Mouse (Mus musculus) stomach, postnatal 0 days (tissue): Measurements from ENCODE around the gene Med7. TPM values are rescaled to one million over a fixed set of nuclear protein-coding genes. Genes with fewer than 3 reads are reported as not detected.

Experiments
- ATAC-seq: fragments of 200-750 bp; cut with Nextera tagmentation; 2 replicates; pipeline ENCODE4 v1.8.0; 2017; ENCODE audit not compliant: low FRiP score, low TSS enrichment
- DNase-seq: peaks from one replicate; pipeline ENCODE4 v3.0.0-alpha.2; 2016; ENCODE audit warnings: low spot score
- H3K27ac ChIP-seq: fragments of 300-500 bp; sonication (generic); replicated peaks from 2 replicates; pipeline ENCODE4 v1.5.1; 2014; ENCODE audit warnings: mild to moderate bottlenecking, control low read depth
- H3K27me3 ChIP-seq: fragments of 300-500 bp; sonication (generic); 2 replicates; pipeline ENCODE4 v1.6.1; 2014; ENCODE audit warnings: low read length; ENCODE audit not compliant: control insufficient read depth, insufficient read depth
- H3K36me3 ChIP-seq: fragments of 300-500 bp; sonication (generic); 2 replicates; pipeline ENCODE4 v1.6.1; 2014; ENCODE audit warnings: low read length, mixed read lengths; ENCODE audit not compliant: control insufficient read depth, insufficient read depth
- H3K4me1 ChIP-seq: fragments of 300-500 bp; sonication (generic); replicated peaks from 2 replicates; pipeline ENCODE4 v1.6.1; 2014; ENCODE audit warnings: antibody characterized with exemption; ENCODE audit not compliant: control insufficient read depth, insufficient read depth
- H3K4me2 ChIP-seq: fragments of 300-500 bp; sonication (generic); replicated peaks from 2 replicates; pipeline ENCODE4 v1.6.1; 2014; ENCODE audit warnings: low read depth, mild to moderate bottlenecking, control low read depth, moderate library complexity
- H3K4me3 ChIP-seq: fragments of 300-500 bp; sonication (generic); 2 replicates; pipeline ENCODE4 v1.5.1; 2014; ENCODE audit warnings: low read depth, low read length, control low read depth
- H3K9ac ChIP-seq: fragments of 300-500 bp; sonication (generic); 2 replicates; pipeline ENCODE4 v1.6.1; 2014; ENCODE audit warnings: mild to moderate bottlenecking, low read length, control low read depth, mixed read lengths
- H3K9me3 ChIP-seq: fragments of 300-500 bp; sonication (generic); 2 replicates; pipeline ENCODE4 v1.6.1; 2016; ENCODE audit warnings: low read length; ENCODE audit not compliant: control insufficient read depth
- CTCF ChIP-seq: IDR thresholded peaks from 2 replicates; pipeline ENCODE4 v1.5.1; 2016; ENCODE audit warnings: antibody characterized with exemption, low read depth, mild to moderate bottlenecking, moderate library complexity
- EP300 ChIP-seq: optimal IDR thresholded peaks from 2 replicates; pipeline ENCODE3; 2016; ENCODE audit warnings: antibody characterized with exemption
- WGBS: fragments of 180-500 bp; shearing (Covaris S2); extraction: QIAGEN DNeasy Blood & Tissue Kit; methylation state at CpG from one replicate; pipeline ENCODE4 v1.1.7; 2014; 5-methylcytosine and 5-hydroxymethylcytosine counted together
- polyA plus RNA-seq: library from polyadenylated mRNA; unstranded; fragments of >200 nt; fragmentation: Nextera tagmentation; extraction: Ambion mirVana; gene quantifications from 2 replicates; pipeline ENCODE4 v1.2.1, GENCODE M21; 2015

The Med7 gene
- polyA plus RNA-seq = 41.5 and 43.2 TPM in 2 replicates

DNA sequence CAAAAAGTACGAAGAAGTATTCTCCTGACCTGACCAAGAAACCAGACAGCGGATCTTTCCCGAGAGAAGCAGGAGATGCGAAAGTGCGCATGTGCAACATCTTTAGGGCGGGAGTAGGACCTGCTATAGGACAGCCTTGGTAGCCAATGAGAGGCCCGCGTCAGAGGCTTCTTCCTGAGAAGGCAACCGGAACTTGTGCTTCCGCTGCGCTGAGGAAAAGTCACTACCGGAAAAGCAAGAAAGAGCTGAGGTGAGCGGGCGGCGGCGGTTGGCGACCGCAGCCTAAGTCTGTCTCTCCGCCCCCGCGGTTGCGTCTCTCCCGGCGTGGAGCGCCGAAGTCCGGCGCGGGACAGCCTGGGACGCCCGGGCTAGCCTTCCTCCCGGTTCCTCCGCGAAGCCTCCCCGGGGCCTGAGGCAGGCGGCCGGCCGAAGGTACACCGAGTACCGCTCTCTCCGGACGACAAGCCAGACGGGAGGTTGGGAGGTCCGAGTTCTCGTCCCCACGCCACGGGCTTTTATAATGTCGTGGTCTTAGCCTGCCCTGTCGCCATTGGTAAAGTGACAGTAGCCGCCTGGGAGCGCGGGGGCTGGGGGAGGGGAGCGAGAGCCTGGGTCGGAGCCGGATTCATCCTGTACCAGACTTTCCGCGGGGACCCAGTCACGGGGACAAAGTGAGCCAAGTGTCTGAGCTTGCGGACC is at the start of gene Med7:
Gene Med7, plus strand, starts transcription at position 166 of the 699 bp plus-strand sequence.
- TF ChIP-seq EP300 = no peak
- no peak for TF ChIP-seq CTCF
- ATAC-seq (peak; percentile 99), DNase-seq (peak; percentile 93)
- Histone ChIP-seq H3K4me1 (no peaks in the 10 kb centered on the region), H3K27me3 (no peaks in the 10 kb centered on the region), H3K9ac (peak within 1 kb of the TSS; percentile 95), H3K36me3 (no peaks in the 10 kb centered on the region), H3K4me3 (peak within 1 kb of the TSS; percentile 98), H3K9me3 (no peaks in the 10 kb centered on the region), H3K4me2 (peak within 1 kb of the TSS; percentile 79), H3K27ac (peak within 1 kb of the TSS; percentile 95)
- under 1% methylated on average over 59 of the region's 59 CpGs for WGBS

DNA sequence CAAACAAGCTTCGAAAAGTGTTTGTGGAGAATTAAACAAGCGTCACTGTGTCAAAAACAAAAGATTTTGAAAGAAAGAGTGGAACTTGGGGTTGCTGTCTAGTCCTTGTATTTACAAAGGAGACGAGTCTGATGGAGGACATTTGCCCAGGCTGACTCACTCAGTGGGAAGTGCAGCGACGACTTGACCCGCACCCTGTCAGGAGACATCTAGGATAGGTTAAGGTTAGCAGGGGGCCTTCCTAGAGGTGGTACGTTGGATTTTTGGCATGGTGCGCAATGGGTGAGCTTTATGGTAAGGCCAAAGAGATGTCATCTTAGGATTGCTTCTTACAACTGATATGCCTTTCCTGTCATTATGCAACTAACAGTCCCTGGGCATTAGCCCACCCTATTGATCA is 49.7 kb upstream of the Med7 start:
- H3K27ac ChIP-seq = no peak overlapping the region
- 85% methylated on average over 8 of the region's 8 CpGs for WGBS
- H3K36me3 ChIP-seq = no peaks in the 10 kb centered on the region
- ATAC-seq = no peak
- H3K27me3 ChIP-seq = no peaks in the 10 kb centered on the region
- TF ChIP-seq CTCF = no peak
- no peak for TF ChIP-seq EP300
- no peak overlapping the region for H3K4me3 ChIP-seq
- no peaks in the 10 kb centered on the region for H3K9me3 ChIP-seq
- no peaks in the 10 kb centered on the region for H3K4me1 ChIP-seq
- no peak overlapping the region for H3K9ac ChIP-seq
- no peak for DNase-seq
- no peak overlapping the region for H3K4me2 ChIP-seq

DNA sequence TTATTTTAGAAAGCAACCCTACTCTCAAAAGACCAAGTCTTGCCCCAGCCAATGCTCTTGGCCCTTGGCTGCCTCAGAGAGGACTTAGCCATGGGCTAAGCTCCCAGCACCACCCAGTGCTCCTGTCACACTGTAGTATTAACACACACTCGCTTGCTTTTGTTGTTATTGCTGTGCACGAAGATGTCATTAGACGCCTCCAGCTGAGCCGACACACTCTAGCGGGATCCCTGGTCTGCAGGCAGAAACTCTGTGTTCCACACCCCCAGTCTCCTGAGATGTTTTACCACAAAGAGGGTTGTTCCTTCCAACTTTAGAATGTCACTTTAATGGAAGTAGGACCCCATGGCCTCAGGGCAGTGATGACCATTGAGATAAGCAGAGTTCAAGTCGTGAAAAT is 48.3 kb upstream of the Med7 start:
- Histone ChIP-seq H3K9ac (no peak overlapping the region), H3K27me3 (no peaks in the 10 kb centered on the region), H3K27ac (no peak overlapping the region), H3K4me1 (no peaks in the 10 kb centered on the region), H3K4me3 (no peak overlapping the region), H3K36me3 (no peaks in the 10 kb centered on the region), H3K4me2 (no peak overlapping the region), H3K9me3 (no peaks in the 10 kb centered on the region)
- no peak for ATAC-seq
- no peak for DNase-seq
- WGBS = 69% methylated on average over 6 of the region's 6 CpGs
- TF ChIP-seq CTCF (no peak), EP300 (no peak)

DNA sequence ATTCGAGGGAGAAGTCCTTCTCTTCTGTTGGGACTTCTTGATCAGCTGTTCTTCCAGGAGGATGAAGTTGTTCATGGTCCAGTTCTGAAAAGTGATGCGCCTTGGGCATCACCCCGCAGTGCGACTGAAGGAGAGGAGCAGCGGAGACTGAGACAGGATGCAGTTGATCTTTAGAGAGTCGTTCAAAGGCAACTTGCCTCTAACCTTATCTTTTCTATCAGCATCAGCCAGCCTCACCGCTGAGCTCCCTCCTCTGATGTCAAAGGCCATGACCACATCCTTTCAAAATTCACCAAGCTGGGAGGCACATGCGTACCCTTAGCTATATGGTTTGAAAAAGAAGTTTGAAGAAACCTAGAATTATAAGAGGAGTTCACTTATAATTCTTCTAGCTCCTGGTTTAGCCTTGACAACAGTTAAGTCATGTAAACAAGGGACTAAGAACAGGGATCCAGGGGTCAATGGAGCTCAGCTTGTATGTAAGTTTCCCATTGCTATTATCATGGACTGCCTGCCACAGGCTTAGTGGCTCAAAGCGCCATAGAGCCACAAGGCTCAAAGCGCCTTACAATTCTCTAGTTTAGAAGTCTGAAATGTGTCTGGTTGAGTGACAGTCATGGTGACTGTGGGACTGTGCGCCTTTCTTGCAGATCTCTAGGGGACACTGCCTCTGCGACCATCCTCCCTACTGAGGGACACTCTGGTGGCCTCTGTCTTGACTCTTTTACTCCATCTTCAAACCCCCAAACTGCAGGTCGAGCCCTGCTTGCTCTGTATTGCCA is 47.2 kb upstream of the Med7 start, which contains the start of gene Itk:
Gene Itk, minus strand, starts transcription at position 180 of the 782 bp plus-strand sequence.
- Histone ChIP-seq H3K4me3 (no peak within 1 kb of the TSS), H3K4me2 (no peak within 1 kb of the TSS), H3K9me3 (no peaks in the 10 kb centered on the region), H3K36me3 (no peaks in the 10 kb centered on the region), H3K27me3 (no peaks in the 10 kb centered on the region), H3K27ac (no peak within 1 kb of the TSS), H3K4me1 (no peaks in the 10 kb centered on the region), H3K9ac (no peak within 1 kb of the TSS)
- no peak for ATAC-seq
- 77% methylated on average over 13 of the region's 13 CpGs for WGBS
- TF ChIP-seq EP300 (no peak), CTCF (no peak)
- no peak for DNase-seq

DNA sequence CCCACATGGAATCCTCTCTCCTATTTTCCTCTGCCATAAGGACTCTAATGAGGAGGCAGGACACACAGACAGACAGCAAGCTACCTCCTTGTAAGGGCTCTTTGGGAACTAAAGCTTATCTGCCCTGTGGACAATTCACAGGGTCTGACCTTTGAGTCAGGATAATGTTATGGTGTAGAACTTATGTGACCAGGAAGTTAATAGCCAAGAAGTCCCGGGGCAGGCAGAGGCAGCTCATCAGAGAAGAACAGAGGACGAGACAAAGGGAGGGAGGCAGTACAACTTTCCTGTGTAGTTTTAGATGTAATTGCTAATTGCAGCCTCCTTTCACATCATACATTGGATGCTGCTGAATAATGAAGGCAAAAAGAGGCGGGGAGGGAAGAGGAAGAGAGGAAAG is 46.1 kb upstream of the Med7 start:
- Histone ChIP-seq H3K4me1 (no peaks in the 10 kb centered on the region), H3K27me3 (no peaks in the 10 kb centered on the region), H3K27ac (no peak overlapping the region), H3K4me3 (no peak overlapping the region), H3K9ac (no peak overlapping the region), H3K36me3 (no peaks in the 10 kb centered on the region), H3K9me3 (no peaks in the 10 kb centered on the region), H3K4me2 (no peak overlapping the region)
- ATAC-seq (no peak), DNase-seq (no peak)
- no peak for TF ChIP-seq CTCF
- no peak for TF ChIP-seq EP300
- 53% methylated on average over 3 of the region's 3 CpGs for WGBS

DNA sequence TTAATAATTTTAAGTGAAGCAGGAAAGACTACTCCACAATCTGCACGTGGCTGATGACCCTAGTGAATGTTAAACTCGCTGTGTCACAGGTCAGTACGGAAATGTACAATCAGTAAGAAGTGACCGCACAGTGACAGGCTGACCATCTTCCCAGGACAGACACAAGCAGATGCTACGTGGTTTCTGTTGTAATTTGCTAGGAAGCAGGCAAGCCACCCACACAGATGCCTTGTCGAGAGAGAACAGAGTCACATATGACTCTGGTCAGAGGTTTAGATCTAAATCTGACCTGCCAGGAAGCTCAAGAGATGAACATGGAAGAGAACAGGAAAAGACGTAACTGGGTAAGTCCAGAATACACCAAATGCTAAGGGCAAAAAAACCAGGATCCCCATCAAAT is 43.8 kb upstream of the Med7 start:
- no peak overlapping the region for H3K9ac ChIP-seq
- no peaks in the 10 kb centered on the region for H3K27me3 ChIP-seq
- no peaks in the 10 kb centered on the region for H3K9me3 ChIP-seq
- H3K36me3 ChIP-seq = no peaks in the 10 kb centered on the region
- no peak overlapping the region for H3K4me2 ChIP-seq
- DNase-seq (no peak), ATAC-seq (no peak)
- WGBS = 80% methylated on average over 7 of the region's 7 CpGs
- TF ChIP-seq CTCF = no peak
- TF ChIP-seq EP300 = no peak
- no peak overlapping the region for H3K27ac ChIP-seq
- no peak overlapping the region for H3K4me3 ChIP-seq
- H3K4me1 ChIP-seq = no peaks in the 10 kb centered on the region
